Mouse (Mus musculus) kidney, embryonic 15.5 days (tissue): ENCODE results near the gene Csnk1g1. TPM values are rescaled to one million over a fixed set of nuclear protein-coding genes. Genes with fewer than 3 reads are reported as not detected.

Source experiments
- ATAC-seq: fragments of 200-750 bp; cut with Nextera tagmentation; replicated peaks from 2 replicates; pipeline ENCODE4 v1.8.0; 2017; ENCODE audit warnings: moderate TSS enrichment; ENCODE audit not compliant: low FRiP score
- H3K27ac ChIP-seq: fragments of 300-500 bp; sonication (generic); 2 replicates; pipeline ENCODE4 v1.5.1; 2015; ENCODE audit warnings: mild to moderate bottlenecking, inconsistent platforms
- H3K27me3 ChIP-seq: fragments of 300-500 bp; sonication (generic); 2 replicates; pipeline ENCODE4 v1.6.1; 2015; ENCODE audit warnings: inconsistent platforms
- H3K36me3 ChIP-seq: fragments of 300-500 bp; sonication (generic); 2 replicates; pipeline ENCODE4 v1.6.1; 2015; ENCODE audit warnings: inconsistent platforms
- H3K4me1 ChIP-seq: fragments of 300-500 bp; sonication (generic); 2 replicates; pipeline ENCODE4 v1.6.1; 2015; ENCODE audit warnings: inconsistent platforms
- H3K4me2 ChIP-seq: fragments of 300-500 bp; sonication (generic); 2 replicates; pipeline ENCODE4 v1.6.1; 2015; ENCODE audit warnings: moderate library complexity, mild to moderate bottlenecking, inconsistent platforms
- H3K4me3 ChIP-seq: fragments of 300-500 bp; sonication (generic); replicated peaks from 2 replicates; pipeline ENCODE4 v1.5.1; 2015; ENCODE audit warnings: mild to moderate bottlenecking, inconsistent platforms
- H3K9ac ChIP-seq: fragments of 300-500 bp; sonication (generic); 2 replicates; pipeline ENCODE4 v1.6.1; 2015; ENCODE audit warnings: mild to moderate bottlenecking, inconsistent platforms
- H3K9me3 ChIP-seq: fragments of 300-500 bp; sonication (generic); replicated peaks from 2 replicates; pipeline ENCODE4 v1.6.1; 2016; ENCODE audit warnings: inconsistent platforms
- WGBS: fragments of 180-500 bp; shearing (Covaris S2); methylation state at CpG from one replicate; pipeline ENCODE4 v1.1.7; 2015; ENCODE audit warnings: mixed read lengths; 5-methylcytosine and 5-hydroxymethylcytosine counted together
- polyA plus RNA-seq: library from polyadenylated mRNA; unstranded; fragments of >200 nt; fragmentation: Nextera tagmentation; extraction: Ambion mirVana; gene quantifications from 2 replicates; pipeline ENCODE4 v1.2.1, GENCODE M21; 2015

Csnk1g1 gene
- polyA plus RNA-seq, 1 experiment from 2014 or later = 16.5 TPM

DNA sequence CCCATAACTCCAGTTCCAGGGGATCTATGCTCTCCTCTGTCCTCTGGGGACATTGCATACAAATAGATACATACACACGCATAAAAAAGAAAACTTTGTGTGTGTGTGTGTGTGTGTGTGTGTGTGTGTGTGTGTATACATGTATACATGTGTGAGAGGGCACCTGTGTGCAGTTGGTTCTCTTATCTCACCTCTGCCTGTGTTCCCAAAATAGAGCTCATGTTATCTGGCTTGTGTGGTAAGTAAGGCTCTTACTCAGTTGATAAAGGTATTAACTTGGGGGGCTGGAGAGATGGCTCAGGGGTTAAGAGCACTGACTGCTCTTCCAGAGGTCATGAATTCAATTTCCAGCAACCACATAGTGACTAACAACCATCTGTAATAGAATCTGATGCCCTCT, 8.3 kb downstream of the Csnk1g1 start:
- 93% methylated on average over 1 of the region's 1 CpGs for WGBS
- Histone ChIP-seq H3K27me3 (no peaks in the 10 kb centered on the region), H3K9ac (no peak overlapping the region), H3K27ac (no peak overlapping the region), H3K4me1 (no peaks in the 10 kb centered on the region), H3K36me3 (no peaks in the 10 kb centered on the region), H3K4me2 (no peak overlapping the region), H3K4me3 (no peak overlapping the region), H3K9me3 (no peaks in the 10 kb centered on the region)
- no peak for ATAC-seq

DNA sequence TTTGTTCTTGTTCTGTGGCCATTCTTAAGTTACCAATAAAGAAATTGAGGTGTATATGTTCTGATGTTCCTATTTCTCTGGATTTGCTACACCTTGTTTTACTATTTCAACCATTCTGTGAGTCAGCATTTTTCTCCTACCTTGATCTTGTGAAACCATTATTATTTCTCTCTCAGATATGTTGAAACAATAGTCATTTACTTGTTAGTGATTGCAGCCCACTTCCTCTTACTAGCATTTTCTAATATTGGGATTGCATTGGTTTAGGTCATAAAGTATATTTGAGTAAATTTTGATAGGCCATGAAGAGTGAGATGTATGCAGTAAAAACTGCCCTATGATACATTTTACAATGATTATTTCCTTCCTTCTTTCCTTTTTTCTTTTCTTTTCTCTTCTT, 19.7 kb downstream of the Csnk1g1 start:
- ATAC-seq = no peak
- H3K27ac ChIP-seq = no peak overlapping the region
- no peaks in the 10 kb centered on the region for H3K36me3 ChIP-seq
- H3K4me1 ChIP-seq = 0 out of 2 replicates have a peak, but pooled peaks cover 5% of the 10 kb centered on the region
- no peak overlapping the region for H3K4me3 ChIP-seq
- H3K4me2 ChIP-seq = no peak overlapping the region
- H3K27me3 ChIP-seq = no peaks in the 10 kb centered on the region
- no peaks in the 10 kb centered on the region for H3K9me3 ChIP-seq
- H3K9ac ChIP-seq = no peak overlapping the region

DNA sequence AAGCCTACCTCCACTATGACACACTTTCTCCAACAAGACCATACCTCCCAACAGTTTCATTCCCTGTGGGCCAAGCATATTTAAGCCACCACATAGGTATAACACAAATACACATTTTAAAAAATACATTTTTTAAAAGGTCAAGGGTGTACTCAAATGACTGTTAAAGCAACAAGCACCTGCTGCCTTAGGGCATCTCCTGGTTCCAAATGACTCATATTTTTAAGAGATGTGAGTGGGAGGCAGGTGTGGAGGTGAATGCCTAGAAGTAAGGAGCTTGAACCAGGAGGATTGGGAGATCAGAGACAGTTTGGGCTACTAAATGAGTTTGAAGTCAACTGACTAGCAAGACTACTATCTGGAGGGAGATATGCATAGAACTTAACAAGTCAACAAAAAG, 21.1 kb downstream of the Csnk1g1 start:
- 0 out of 2 replicates have a peak, but pooled peaks cover 5% of the 10 kb centered on the region for H3K4me1 ChIP-seq
- H3K36me3 ChIP-seq = no peaks in the 10 kb centered on the region
- H3K27ac ChIP-seq = no peak overlapping the region
- no peaks in the 10 kb centered on the region for H3K9me3 ChIP-seq
- H3K9ac ChIP-seq = no peak overlapping the region
- H3K4me3 ChIP-seq = no peak overlapping the region
- ATAC-seq = no peak
- no peak overlapping the region for H3K4me2 ChIP-seq
- H3K27me3 ChIP-seq = no peaks in the 10 kb centered on the region

DNA sequence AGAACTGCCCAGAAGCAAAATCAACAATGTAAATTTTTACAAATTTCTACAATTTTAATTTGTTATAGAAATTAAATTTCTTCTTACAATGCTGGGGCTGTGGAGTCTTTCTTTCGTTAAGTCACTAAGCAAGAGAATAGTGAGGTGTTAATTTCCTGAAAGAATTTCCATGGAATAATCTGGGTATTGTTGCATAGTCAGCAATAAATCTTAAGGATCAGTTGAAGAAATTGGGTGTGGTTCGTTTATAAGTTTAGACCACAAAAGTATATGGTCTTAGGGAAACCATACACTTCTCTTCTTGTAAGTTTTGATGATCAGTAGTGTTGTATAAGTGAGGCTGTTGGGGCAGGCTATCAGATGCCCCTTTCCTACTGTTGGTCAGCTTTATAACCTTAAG, 28.8 kb downstream of the Csnk1g1 start:
- H3K4me2 ChIP-seq = no peak overlapping the region
- no peak for ATAC-seq
- H3K4me3 ChIP-seq = no peak overlapping the region
- no peaks in the 10 kb centered on the region for H3K36me3 ChIP-seq
- no peaks in the 10 kb centered on the region for H3K9me3 ChIP-seq
- WGBS = 89% methylated on average over 2 of the region's 2 CpGs
- no peaks in the 10 kb centered on the region for H3K27me3 ChIP-seq
- H3K27ac ChIP-seq = no peak overlapping the region
- no peak overlapping the region for H3K9ac ChIP-seq
- no peaks in the 10 kb centered on the region for H3K4me1 ChIP-seq

DNA sequence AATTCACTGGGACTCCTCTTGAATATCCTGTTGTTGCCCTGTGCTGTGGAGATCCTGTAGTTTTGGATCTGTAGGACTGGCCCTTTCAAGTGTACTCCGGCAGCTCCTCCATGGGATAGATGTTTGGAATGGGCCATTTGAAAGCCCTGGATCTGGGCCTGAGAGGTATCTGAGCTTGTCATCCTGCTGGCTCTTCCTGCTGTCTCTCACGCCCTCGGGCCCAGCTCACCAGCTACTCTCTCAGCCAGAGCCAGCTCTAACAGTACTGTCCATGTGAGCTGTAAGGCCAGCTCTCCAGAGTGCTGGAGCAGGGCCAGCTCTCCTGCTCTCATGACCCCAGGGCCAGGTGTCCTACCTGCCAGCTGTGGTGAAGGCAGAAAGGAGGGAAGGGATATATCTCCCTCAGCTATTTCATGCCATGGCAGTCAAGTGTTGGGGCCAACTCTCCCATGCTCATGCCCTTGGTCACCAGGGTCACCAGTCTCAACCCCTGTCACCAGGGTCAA, 42.4 kb downstream of the Csnk1g1 start:
- Histone ChIP-seq H3K4me3 (no peak overlapping the region), H3K4me1 (no peaks in the 10 kb centered on the region), H3K27ac (no peak overlapping the region), H3K36me3 (peaks cover 19% of the 10 kb centered on the region; the same call in 1 of the 2 replicates), H3K4me2 (no peak overlapping the region), H3K9me3 (no peaks in the 10 kb centered on the region), H3K27me3 (no peaks in the 10 kb centered on the region), H3K9ac (no peak overlapping the region)
- 91% methylated on average over 3 of the region's 3 CpGs for WGBS
- ATAC-seq = no peak

DNA sequence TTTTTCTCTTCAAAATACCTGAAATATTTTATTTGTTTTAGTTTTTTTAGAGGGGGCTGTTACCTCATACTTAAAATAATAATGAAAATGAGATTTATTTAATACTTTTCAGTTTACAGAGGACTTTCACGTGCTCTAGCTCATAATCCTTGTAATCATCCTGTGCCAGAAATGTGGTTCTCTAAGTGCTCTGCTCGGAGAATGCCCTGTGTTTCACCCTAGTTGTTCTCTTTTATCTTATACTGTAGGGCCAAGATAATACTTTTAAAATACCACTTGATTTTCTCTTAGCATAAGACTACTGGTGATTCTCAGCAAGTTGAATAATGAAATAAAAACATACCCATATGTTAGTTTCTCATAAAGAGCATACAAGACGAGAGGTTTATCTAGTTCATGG, 61.3 kb downstream of the Csnk1g1 start:
- no peaks in the 10 kb centered on the region for H3K27me3 ChIP-seq
- WGBS = 82% methylated on average over 3 of the region's 3 CpGs
- no peak overlapping the region for H3K4me2 ChIP-seq
- no peaks in the 10 kb centered on the region for H3K9me3 ChIP-seq
- no peak overlapping the region for H3K27ac ChIP-seq
- no peaks in the 10 kb centered on the region for H3K4me1 ChIP-seq
- no peaks in the 10 kb centered on the region for H3K36me3 ChIP-seq
- H3K9ac ChIP-seq = no peak overlapping the region
- H3K4me3 ChIP-seq = no peak overlapping the region
- ATAC-seq = no peak

DNA sequence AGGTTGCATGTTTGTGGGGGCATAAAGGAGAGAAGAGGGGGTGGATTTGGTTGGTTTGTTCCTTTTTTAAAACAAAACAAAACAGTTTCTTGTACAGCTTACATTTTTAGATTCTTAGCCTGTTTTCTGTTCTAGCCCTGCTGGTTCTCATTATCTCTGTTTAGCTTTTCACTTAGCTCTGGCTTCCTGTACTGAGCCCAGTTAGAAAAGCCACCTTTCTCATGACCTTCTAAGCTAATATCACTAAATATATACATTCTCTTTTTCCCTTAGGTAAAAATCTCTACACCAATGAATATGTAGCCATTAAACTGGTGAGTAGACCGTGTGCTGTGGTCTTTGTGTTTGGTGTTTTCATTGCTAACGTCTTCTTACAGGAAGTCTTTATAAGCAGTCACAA, 64.5 kb downstream of the Csnk1g1 start:
- ATAC-seq = no peak
- WGBS = 57% methylated on average over 2 of the region's 2 CpGs
- H3K36me3 ChIP-seq = no peaks in the 10 kb centered on the region

DNA sequence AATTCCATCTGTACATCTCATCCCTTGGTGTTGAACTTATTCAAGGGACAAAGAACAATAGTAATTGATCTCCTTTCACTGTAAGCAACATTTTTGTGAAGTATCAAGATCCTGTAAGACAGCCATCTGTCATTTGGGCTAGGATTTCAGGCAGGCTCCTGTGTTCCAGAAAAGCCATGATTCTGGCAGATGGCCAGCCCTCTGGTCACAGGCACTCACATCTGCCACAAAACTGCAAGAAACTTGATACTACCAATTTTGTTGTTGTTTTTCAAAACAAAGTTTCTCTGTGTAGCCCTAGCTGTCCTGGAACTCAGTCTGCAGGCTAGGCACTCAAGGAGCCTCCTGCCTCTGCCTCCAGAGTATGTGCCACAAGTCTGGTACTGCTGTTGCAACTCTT, 67.2 kb downstream of the Csnk1g1 start:
- no peaks in the 10 kb centered on the region for H3K27me3 ChIP-seq
- H3K4me1 ChIP-seq = no peaks in the 10 kb centered on the region; the same call in 1 of the 2 replicates
- H3K27ac ChIP-seq = no peak overlapping the region
- no peak overlapping the region for H3K9ac ChIP-seq
- ATAC-seq = no peak
- no peaks in the 10 kb centered on the region for H3K36me3 ChIP-seq
- no peaks in the 10 kb centered on the region for H3K9me3 ChIP-seq
- H3K4me3 ChIP-seq = no peak overlapping the region
- H3K4me2 ChIP-seq = no peak overlapping the region

More for the DNA sequence above, 64.5 kb downstream of the Csnk1g1 start:
- no peaks in the 10 kb centered on the region; the same call in 1 of the 2 replicates for H3K4me1 ChIP-seq
- H3K4me2 ChIP-seq = no peak overlapping the region
- H3K9ac ChIP-seq = no peak overlapping the region
- no peak overlapping the region for H3K27ac ChIP-seq
- no peak overlapping the region for H3K4me3 ChIP-seq
- no peaks in the 10 kb centered on the region for H3K9me3 ChIP-seq
- no peaks in the 10 kb centered on the region for H3K27me3 ChIP-seq

DNA sequence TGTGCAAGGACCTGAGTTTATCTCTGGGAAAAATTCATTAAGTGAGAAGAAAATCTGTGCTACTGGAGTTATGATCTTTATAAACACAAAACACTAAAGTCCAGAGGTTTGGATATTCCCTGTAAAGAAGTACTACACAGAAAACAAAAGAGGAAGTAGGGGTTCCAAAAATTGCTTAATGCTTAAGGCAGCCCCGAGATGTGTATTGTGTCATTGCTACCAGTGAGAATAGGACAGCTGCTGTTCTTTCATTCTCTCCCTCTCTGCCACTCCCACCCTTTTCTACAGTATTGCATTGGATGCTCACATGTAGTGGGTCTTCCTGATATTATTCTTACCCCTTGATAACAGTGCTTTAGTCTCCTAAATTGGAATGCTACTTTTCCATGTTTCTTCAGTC, 74.1 kb downstream of the Csnk1g1 start:
- Histone ChIP-seq H3K27me3 (no peaks in the 10 kb centered on the region), H3K4me1 (no peaks in the 10 kb centered on the region), H3K4me2 (no peak overlapping the region), H3K27ac (no peak overlapping the region), H3K4me3 (no peak overlapping the region), H3K36me3 (no peaks in the 10 kb centered on the region), H3K9me3 (no peaks in the 10 kb centered on the region), H3K9ac (no peak overlapping the region)
- 94% methylated on average over 1 of the region's 1 CpGs for WGBS
- no peak for ATAC-seq

DNA sequence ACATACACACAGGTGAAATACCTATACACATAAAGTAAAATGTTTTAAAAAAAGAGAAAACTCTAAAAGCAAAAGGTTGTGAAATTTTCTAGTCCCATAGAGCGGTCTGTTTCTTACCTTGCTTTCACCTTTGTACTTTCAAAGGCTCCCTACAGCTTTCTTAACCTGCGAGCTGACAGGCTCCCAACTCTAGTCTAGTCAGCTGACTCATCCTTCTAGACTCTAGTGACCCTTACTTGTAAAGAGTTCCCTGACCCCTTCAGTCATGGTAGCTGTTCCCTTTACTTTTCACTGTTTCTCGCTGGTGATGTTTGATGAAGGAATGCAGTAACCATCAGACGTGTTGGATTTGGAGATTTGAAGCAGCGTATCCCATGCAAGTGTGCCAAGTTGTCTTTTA, 78.3 kb downstream of the Csnk1g1 start:
- H3K9me3 ChIP-seq = no peaks in the 10 kb centered on the region
- H3K9ac ChIP-seq = no peak overlapping the region
- WGBS = 87% methylated on average over 5 of the region's 5 CpGs
- no peak overlapping the region for H3K4me2 ChIP-seq
- no peak overlapping the region for H3K27ac ChIP-seq
- no peaks in the 10 kb centered on the region for H3K4me1 ChIP-seq
- H3K36me3 ChIP-seq = no peaks in the 10 kb centered on the region
- H3K4me3 ChIP-seq = no peak overlapping the region
- H3K27me3 ChIP-seq = no peaks in the 10 kb centered on the region
- ATAC-seq = no peak

DNA sequence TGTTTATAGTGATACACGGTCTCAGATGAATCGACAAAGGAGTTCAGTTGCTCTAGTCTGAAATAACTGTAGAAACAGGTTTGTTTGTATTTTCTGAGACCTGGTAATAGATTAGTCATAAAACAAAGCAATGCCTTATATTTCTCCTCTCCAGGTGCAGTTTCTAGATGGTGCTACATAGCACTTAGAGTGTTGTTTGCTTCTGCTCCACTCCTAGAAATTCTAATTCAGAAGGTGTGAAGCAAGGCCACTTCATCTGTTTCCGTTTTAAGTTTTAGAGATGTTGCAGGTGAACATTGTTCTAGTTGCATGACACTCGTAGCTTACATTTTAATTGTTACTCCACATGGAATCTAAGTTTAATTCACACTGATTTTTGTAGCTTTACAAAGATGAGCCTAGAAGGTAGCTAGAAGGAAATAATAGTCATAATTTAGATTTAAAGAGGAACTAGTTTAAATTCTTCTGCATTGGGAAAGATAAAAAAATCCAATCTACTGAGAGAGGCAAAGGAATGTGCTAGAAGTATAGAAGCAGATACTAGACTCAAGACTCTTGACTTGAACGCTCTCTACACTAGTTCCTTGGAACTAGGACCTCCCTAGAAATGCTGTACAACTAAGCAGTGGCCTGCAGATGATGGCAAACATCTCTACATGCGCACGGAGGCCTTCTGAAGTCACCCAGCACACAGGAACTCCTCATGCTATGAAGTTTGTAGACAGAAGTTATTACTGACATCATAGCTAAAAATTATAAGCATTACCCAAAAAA, 87.1 kb downstream of the Csnk1g1 start:
- Histone ChIP-seq H3K36me3 (peaks cover 6% of the 10 kb centered on the region; the same call in 1 of the 2 replicates), H3K4me2 (no peak overlapping the region), H3K9me3 (no peaks in the 10 kb centered on the region), H3K27ac (no peak overlapping the region), H3K4me3 (no peak overlapping the region), H3K4me1 (0 out of 2 replicates have a peak, but pooled peaks cover 3% of the 10 kb centered on the region), H3K9ac (no peak overlapping the region), H3K27me3 (no peaks in the 10 kb centered on the region)
- ATAC-seq = no peak
- 93% methylated on average over 7 of the region's 7 CpGs for WGBS

DNA sequence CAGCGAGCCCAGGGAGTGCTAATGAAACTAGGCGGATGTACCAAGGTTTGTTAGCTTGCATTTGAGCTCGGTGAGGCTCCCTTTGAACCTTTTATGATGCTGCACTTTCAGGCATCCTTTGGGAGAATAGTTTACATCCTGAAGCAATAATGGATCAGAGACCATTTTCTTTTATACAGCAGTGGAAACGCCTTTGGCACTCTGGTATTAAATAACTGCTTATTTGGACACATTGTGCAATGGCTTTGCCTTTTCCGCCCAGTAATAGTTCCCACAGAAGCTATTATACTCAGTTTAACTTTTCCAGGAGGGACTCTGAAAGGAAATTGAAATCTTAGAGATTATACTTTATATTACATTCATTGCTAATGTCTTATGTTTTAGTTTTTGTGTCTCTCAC, 90.2 kb downstream of the Csnk1g1 start:
- WGBS = 48% methylated on average over 5 of the region's 5 CpGs
- H3K27ac ChIP-seq = no peak overlapping the region
- ATAC-seq = no peak

DNA sequence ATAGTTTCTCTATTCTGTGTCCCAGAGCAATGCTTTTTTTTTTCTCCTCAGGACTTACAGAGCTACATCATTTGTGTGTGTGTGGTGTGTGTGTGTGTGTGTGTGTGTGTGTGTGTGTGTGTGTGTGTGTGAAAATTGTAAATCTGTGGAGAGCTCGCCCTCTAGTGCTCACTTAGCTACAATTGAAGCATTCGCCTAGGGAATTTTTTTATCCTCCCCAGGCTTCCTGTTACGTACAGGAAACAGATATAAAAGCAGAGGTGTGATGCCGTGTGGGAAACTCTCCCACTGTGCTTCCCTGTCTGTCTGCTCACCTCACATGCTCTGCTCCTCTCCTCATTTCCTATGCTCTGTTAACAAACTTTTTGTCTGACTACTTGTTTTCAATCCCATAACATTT, 95.7 kb downstream of the Csnk1g1 start:
- Histone ChIP-seq H3K9me3 (no peaks in the 10 kb centered on the region), H3K36me3 (peaks cover 51% of the 10 kb centered on the region), H3K4me3 (peak overlapping the region; percentile 17; the same call in 1 of the 2 replicates), H3K27ac (no peak overlapping the region), H3K4me1 (no peaks in the 10 kb centered on the region), H3K4me2 (peak overlapping the region; percentile 46), H3K9ac (no peak overlapping the region), H3K27me3 (no peaks in the 10 kb centered on the region)
- ATAC-seq = no peak
- 29% methylated on average over 4 of the region's 4 CpGs for WGBS

More for the DNA sequence above, 90.2 kb downstream of the Csnk1g1 start:
- H3K9ac ChIP-seq = no peak overlapping the region
- no peaks in the 10 kb centered on the region for H3K27me3 ChIP-seq
- no peak overlapping the region for H3K4me2 ChIP-seq
- H3K4me1 ChIP-seq = 0 out of 2 replicates have a peak, but pooled peaks cover 3% of the 10 kb centered on the region
- H3K36me3 ChIP-seq = peaks cover 25% of the 10 kb centered on the region
- H3K9me3 ChIP-seq = no peaks in the 10 kb centered on the region
- H3K4me3 ChIP-seq = no peak overlapping the region
